Mouse (Mus musculus): ENCODE data around the gene Mcm2.

Mcm2 gene

GRCm38 (mm10) chr6:88847571-88847970 lies 51.0 kb downstream of the Mcm2 start:
- DNase-seq (ENCODE audit: low read depth): no peak

DNA sequence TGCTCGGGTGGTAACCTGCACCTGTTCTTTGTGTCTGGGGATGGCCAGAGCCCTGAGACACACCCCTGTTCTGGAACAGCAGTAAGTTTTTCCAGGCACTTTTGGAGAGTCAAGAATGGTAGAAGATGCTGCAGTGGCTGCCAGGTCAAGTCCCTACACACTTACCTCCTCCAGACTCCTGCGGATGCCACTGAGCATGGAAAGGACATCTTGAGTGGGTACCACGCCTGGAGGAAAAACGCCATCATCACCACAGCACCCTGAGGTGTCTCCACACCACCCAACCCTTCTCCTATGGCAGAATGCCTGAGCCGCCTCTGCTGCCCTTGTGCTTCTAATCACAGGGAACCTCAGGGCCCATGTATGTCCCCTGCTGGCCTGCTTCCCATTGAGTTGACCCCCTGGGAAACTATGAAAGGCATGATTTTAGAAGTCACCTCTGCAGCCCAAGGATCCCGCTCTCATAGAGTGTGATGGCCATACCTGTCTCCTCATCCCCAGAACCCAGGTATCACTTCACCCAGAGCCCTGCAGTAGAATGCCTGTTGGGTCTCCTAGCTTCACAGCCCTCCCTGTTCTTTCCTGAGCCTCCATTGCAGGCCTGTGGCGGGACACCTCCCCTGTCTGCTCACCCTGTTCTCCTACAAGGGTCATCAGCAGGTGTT lies 53.5 kb downstream of the Mcm2 start:
- no peak for DNase-seq (ENCODE audit: low read depth)

GRCm38 (mm10) chr6:88843781-88844725 lies 54.5 kb downstream of the Mcm2 start:
- DNase-seq (ENCODE audit: low read depth): no peak

DNA sequence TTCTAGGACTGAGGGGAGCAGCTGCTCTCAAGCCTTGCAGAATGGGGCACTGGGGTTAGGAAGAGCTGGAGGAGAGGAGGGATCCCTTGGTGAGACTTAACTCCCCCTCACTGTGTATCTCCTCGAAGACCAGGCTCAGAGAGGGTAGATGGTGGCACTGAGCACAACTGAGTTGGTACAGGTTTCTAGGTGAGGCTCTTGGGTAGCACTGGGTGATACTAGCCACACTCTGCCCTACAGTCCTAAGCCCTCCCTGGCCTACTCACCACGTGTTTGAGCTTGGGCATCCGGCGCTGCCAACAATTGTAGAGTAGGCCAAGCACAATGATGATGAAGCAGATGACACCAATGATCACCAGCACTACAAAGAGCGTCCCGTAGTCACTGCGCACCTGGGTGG lies 55.3 kb downstream of the Mcm2 start:
- no peak for DNase-seq (ENCODE audit: low read depth)

DNA sequence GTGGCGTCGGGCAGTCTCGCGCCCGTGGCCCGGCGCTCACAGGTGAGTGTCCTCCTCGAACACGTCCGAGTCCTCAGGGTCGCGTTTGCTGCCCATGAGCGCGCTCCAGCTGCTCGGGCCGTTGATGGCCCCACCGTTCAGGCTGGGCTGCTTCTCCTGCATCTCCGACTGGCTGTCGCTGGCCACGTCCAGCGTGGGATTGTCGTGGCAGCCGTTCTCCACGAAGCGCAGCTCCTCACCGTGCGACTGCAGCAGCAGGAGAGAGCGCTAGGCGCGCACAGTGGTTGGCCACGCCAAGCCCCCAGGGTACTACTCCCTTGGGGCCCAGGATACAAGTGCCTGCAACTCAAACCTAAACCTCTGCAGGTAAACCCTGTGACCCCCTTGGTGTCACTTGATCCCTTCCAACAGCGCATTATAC lies 55.8 kb downstream of the Mcm2 start:
- no peak for DNase-seq (ENCODE audit: low read depth)

GRCm38 (mm10) chr6:88841781-88842689 lies 56.5 kb downstream of the Mcm2 start, which contains the start of gene Abtb1:
Abtb1 (minus strand) TSS chr6:88841984.
- DNase-seq (ENCODE audit: low read depth): peak; percentile 100

GRCm38 (mm10) chr6:88841514-88841780 lies 57.1 kb downstream of the Mcm2 start:
- no peak for DNase-seq (ENCODE audit: low read depth)

- DNase-seq (ENCODE audit: low read depth): no peak
Observed at GRCm38 (mm10) chr6:88840791-88841513, 57.6 kb downstream of the Mcm2 start.

GRCm38 (mm10) chr6:88840211-88840610 lies 58.4 kb downstream of the Mcm2 start:
- DNase-seq (ENCODE audit: low read depth): no peak

DNA sequence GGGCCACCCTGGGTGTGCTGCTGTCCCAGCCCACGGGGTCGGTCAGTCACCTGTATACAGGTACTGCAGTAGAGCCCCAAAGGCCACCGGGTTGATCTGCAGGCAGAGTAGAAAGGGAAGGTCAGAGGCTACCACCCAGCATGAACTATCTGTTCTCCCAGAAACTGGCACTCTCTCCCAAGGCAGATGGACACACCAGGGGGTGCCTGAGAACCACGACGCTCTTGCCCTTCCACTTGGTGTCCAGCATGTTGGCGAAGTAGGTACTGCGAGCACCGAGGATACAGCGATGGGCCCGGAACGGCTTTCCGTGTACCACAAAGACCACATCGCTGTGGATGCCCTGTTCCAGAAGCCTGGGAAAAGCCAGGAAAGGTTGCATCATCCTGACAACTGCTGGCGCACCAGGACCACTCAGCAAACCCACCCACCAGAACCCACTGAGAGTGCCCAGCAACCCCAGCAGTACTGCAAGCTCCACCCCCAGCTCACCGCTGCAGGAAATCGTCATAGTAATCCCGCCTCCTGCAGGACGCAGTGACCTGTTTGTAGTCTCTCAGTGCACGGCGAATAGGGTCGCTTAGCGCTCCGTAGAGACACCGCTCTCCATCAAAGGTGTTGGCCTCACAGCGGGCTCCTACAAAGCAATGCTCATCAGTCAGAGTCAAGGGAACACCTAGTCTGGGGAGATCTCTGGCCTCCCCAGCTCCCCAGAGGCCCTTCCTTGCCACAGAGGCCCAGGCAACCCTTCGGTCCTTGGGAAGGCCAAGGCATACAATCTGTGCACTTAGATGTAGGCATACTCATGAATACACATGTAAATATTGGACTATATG lies 59.2 kb downstream of the Mcm2 start:
- no peak for DNase-seq (ENCODE audit: low read depth)

DNA sequence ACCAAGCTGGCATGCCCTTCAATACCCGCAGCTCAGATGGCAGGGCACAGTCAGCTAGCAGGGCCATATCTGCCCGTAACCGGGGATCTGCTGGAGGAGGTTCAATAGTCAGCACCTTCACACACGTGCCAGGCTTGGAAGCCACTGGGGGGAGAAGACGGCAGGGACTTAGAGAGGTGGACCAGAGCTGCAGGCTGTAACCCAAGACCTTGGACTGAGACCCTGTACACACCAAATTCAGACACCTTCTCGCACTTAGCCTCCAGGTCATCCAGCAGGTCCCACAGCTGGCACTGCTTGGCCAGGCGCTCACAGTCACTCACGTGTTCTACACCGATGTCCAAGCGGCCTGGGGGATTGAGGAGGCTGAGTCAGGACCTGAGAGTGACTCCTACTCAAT lies 60.0 kb downstream of the Mcm2 start:
- no peak for DNase-seq (ENCODE audit: low read depth)

DNA sequence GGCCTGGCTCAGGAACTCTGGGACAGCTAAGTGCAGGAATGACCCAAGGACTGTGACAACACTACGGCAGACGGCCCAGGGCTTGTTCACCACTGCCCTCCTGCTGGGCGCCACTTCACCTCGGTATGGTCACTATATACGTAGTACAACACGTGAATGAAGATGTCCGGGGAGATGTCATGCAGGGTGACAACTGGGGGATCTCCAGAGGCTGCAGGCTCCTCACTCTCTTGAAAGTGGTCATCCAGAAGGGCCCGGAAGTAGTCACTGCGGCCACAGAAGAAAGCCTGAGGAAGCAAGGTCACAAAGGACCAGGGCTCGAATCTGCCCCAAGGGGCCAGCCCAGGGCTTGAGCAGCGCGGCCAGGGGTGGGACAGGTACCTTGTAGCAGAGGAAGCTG lies 60.6 kb downstream of the Mcm2 start:
- DNase-seq (ENCODE audit: low read depth): no peak

GRCm38 (mm10) chr6:88836178-88836819 lies 62.3 kb downstream of the Mcm2 start:
- DNase-seq (ENCODE audit: low read depth): no peak

- DNase-seq (ENCODE audit: low read depth): no peak
Observed at GRCm38 (mm10) chr6:88835047-88835446, 63.5 kb downstream of the Mcm2 start.
